Mouse (Mus musculus) spleen, adult 2 months (tissue): ENCODE measurements around the gene Rars. TPM values are rescaled to one million over a fixed set of nuclear protein-coding genes. Genes with fewer than 3 reads are reported as not detected.

Source experiments
- DNase-seq, 2 experiments: peaks; one replicate each; pipeline versions ENCODE4 v3.0.0 to v3.0.0-alpha.2; 2012 to 2021; ENCODE audit warnings: low spot score in 2 of 2, low read depth in 1 of 2
- H3K27ac ChIP-seq: fragments of 200-500 bp; 2 replicates; pipeline ENCODE4 v1.5.1; 2012; ENCODE audit warnings: low read length, inconsistent platforms; ENCODE audit not compliant: insufficient read depth
- H3K27me3 ChIP-seq: fragments of 200-500 bp; 2 replicates; pipeline ENCODE4 v1.6.1; 2012; ENCODE audit warnings: mild to moderate bottlenecking, moderate library complexity, low read length, inconsistent platforms; ENCODE audit not compliant: control insufficient read depth, insufficient read depth
- H3K36me3 ChIP-seq: fragments of 200-500 bp; 2 replicates; pipeline ENCODE4 v1.6.1; 2012; ENCODE audit warnings: mild to moderate bottlenecking, low read length, inconsistent platforms; ENCODE audit not compliant: control insufficient read depth, insufficient read depth
- H3K4me1 ChIP-seq: fragments of 200-500 bp; 2 replicates; pipeline ENCODE4 v1.6.1; 2011; ENCODE audit warnings: inconsistent platforms; ENCODE audit not compliant: control insufficient read depth, insufficient read depth, insufficient read length
- H3K4me3 ChIP-seq: fragments of 200-500 bp; 2 replicates; pipeline ENCODE4 v1.5.1; 2011; ENCODE audit warnings: mild to moderate bottlenecking, inconsistent platforms; ENCODE audit not compliant: insufficient read depth, insufficient read length; ENCODE audit errors: extremely low read depth
- CTCF ChIP-seq: fragments of 200-500 bp; IDR thresholded peaks from 2 replicates; pipeline ENCODE4 v1.5.1; 2011; ENCODE audit warnings: mild to moderate bottlenecking, inconsistent platforms; ENCODE audit not compliant: insufficient read depth, insufficient read length, insufficient replicate concordance; ENCODE audit errors: extremely low read depth
- POLR2A ChIP-seq: fragments of 200-500 bp; IDR thresholded peaks from 2 replicates; pipeline ENCODE4 v1.6.1; 2011; ENCODE audit warnings: low read depth, low read length, inconsistent platforms
- WGBS: fragments of 180-500 bp; shearing (Covaris S2); methylation state at CpG from one replicate; pipeline ENCODE4 v1.1.7; 2018; 5-methylcytosine and 5-hydroxymethylcytosine counted together
- polyA plus RNA-seq: library from polyadenylated mRNA; depleted of rRNA; stranded (reverse); fragments of >200 nt; gene quantifications from 2 replicates; pipeline ENCODE4 v1.2.3, GENCODE M21; 2012

The Rars gene
- polyA plus RNA-seq, 1 experiment = 6.8 TPM

- Histone ChIP-seq H3K4me3 (no peak overlapping the region), H3K27ac (no peak overlapping the region)
These were observed 3.1 kb upstream of the Rars start for GRCm38 (mm10) chr11:35837156-35838126.

GRCm38 (mm10) chr11:35833270-35833669 lies 1.0 kb downstream of the Rars start:
- TF ChIP-seq CTCF (no peak), POLR2A (no peak)
- DNase-seq = no peak
- Histone ChIP-seq H3K4me3 (no peak overlapping the region), H3K4me1 (no peaks in the 10 kb centered on the region; the same call in 1 of the 2 replicates), H3K36me3 (peaks cover 15% of the 10 kb centered on the region), H3K27me3 (no peaks in the 10 kb centered on the region), H3K27ac (no peak overlapping the region)
- 50% methylated on average over 6 of the region's 6 CpGs for WGBS

More at GRCm38 (mm10) chr11:35837156-35838126, 3.1 kb upstream of the Rars start:
- no peaks in the 10 kb centered on the region for H3K36me3 ChIP-seq
- peaks cover 4% of the 10 kb centered on the region; the same call in 1 of the 2 replicates for H3K4me1 ChIP-seq
- WGBS = 70% methylated on average over 5 of the region's 5 CpGs
- TF ChIP-seq CTCF (no peak), POLR2A (no peak)
- H3K27me3 ChIP-seq = no peaks in the 10 kb centered on the region
- DNase-seq = no peak

GRCm38 (mm10) chr11:35832139-35832538 lies 2.2 kb downstream of the Rars start:
- H3K36me3 ChIP-seq = peaks cover 18% of the 10 kb centered on the region
- TF ChIP-seq CTCF (no peak), POLR2A (no peak)
- 85% methylated on average over 4 of the region's 4 CpGs for WGBS
- no peak for DNase-seq
- no peak overlapping the region for H3K27ac ChIP-seq
- no peak overlapping the region for H3K4me3 ChIP-seq
- H3K27me3 ChIP-seq = no peaks in the 10 kb centered on the region
- H3K4me1 ChIP-seq = no peaks in the 10 kb centered on the region; the same call in 1 of the 2 replicates

- DNase-seq = no peak
- WGBS = 83% methylated on average over 6 of the region's 6 CpGs
- no peak overlapping the region for H3K27ac ChIP-seq
- no peak overlapping the region for H3K4me3 ChIP-seq
- H3K36me3 ChIP-seq = peaks cover 44% of the 10 kb centered on the region
- no peaks in the 10 kb centered on the region for H3K27me3 ChIP-seq
- TF ChIP-seq CTCF (no peak), POLR2A (no peak)
- no peaks in the 10 kb centered on the region for H3K4me1 ChIP-seq
These were observed 6.6 kb downstream of the Rars start for GRCm38 (mm10) chr11:35827714-35828113.

GRCm38 (mm10) chr11:35816316-35816715 lies 18.0 kb downstream of the Rars start:
- no peaks in the 10 kb centered on the region for H3K27me3 ChIP-seq
- peaks cover 55% of the 10 kb centered on the region for H3K36me3 ChIP-seq
- no peaks in the 10 kb centered on the region for H3K4me1 ChIP-seq
- TF ChIP-seq CTCF (no peak), POLR2A (no peak)
- H3K4me3 ChIP-seq = no peak overlapping the region
- H3K27ac ChIP-seq = no peak overlapping the region
- no peak for DNase-seq
- 94% methylated on average over 12 of the region's 12 CpGs for WGBS

- H3K27ac ChIP-seq = no peak overlapping the region
- no peak overlapping the region for H3K4me3 ChIP-seq
- no peaks in the 10 kb centered on the region for H3K27me3 ChIP-seq
- H3K4me1 ChIP-seq = no peaks in the 10 kb centered on the region
- no peak for TF ChIP-seq CTCF
- no peak for TF ChIP-seq POLR2A
- H3K36me3 ChIP-seq = peaks cover 48% of the 10 kb centered on the region
- 94% methylated on average over 10 of the region's 10 CpGs for WGBS
- no peak for DNase-seq
These were observed 22.8 kb downstream of the Rars start for GRCm38 (mm10) chr11:35811458-35811857.

GRCm38 (mm10) chr11:35801332-35801731 lies 33.0 kb downstream of the Rars start:
- Histone ChIP-seq H3K36me3 (no peaks in the 10 kb centered on the region), H3K4me3 (no peak overlapping the region), H3K27ac (no peak overlapping the region), H3K27me3 (peaks cover 16% of the 10 kb centered on the region), H3K4me1 (no peaks in the 10 kb centered on the region; the same call in none of the 2 replicates)
- 73% methylated on average over 5 of the region's 5 CpGs for WGBS
- no peak for DNase-seq
- TF ChIP-seq POLR2A (no peak), CTCF (no peak)
